Mouse (Mus musculus): ENCODE data around the gene Olfr91.
"Not testable (repeated sequence)": the region's sequence is repeated elsewhere in the genome, so short reads cannot be mapped to it uniquely, and the experiment has no call there.

Olfr91 gene

DNA sequence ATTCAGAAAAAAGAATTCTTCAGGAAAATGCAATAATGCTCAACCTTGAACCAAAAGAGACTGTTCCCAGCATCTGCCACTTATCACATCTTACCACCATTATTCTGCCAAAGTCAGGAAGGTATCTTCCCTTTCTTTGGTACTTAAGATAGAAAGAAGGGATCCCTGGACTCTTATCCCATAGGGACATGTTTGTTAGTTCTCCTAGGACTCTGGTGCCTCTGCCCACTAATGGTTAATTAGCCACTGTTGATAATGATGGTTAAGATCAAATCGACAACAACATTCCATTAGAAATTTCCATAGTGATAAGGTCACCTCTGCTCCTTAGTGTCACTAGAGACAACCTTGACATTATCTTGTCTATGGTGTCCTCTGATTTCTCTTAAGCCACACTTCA lies at the start of gene Olfr91:
Olfr91 (minus strand) TSS at position 101 of the 400 bp plus-strand sequence.
- no peak for DNase-seq

DNA sequence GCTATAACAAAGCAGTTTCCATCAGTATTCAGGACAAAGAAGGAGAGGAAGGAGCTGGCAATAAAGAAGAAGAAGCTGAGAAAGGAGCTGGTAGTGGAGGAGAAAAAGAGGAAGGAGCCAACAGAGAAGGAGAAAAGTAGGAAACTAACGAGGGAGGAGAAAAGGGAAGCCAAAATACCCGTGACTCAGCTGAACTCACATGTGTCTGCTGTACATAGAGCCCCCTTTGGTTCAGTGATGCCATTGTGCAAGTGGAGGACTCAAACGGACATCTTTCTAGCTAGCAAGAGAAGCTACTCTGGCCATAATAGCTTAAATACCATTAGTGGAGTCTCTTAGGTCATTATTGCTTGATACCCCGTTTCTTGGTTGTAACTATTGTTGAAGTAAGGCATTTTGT lies 33.3 kb upstream of the Olfr91 start:
- DNase-seq = not testable (repeated sequence)

DNA sequence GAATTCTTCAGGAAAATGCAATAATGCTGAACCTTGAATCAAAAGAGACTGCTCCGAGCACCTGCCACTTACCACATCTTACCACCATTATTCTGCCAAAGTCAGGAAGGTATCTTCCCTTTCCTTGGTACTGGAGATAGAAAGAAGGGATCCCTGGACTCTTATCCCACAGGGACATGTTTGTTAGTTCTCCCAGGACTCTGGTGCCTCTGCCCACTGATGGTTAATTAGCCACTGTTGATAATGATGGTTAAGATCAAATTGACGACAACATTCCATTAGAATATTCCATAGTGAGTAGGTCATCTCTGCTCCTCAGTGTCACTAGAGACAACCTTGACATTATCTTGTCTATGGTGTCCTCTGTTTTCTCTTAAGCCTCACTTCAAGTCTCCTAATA lies 21.9 kb upstream of the Olfr91 start, which contains the start of gene Olfr92:
Olfr92 (minus strand) TSS at position 101 of the 400 bp plus-strand sequence.
- no peak for DNase-seq

DNA sequence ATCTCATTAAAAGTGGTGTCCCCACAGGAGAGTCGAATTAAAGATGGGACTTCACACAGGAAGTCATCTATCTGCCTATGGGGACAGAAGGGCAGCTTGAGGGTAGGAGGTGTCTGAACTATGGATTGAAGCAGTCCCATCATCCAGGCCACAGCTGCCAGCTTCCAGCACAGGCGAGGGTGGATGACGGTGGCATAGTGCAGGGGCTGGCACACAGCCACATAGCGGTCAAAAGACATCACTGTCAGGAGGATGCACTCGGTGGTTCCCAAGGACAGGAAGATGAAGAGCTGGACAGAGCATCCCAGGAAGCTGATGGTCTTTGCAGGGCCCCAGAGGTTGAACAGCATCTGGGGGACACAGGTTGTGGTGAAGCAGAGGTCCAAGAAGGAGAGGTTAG lies 4.8 kb downstream of the Olfr91 start:
- DNase-seq = no peak

- DNase-seq = no peak
Measured at GRCm38 (mm10) chr17:37092198-37092597, 5.9 kb downstream of the Olfr91 start.

DNA sequence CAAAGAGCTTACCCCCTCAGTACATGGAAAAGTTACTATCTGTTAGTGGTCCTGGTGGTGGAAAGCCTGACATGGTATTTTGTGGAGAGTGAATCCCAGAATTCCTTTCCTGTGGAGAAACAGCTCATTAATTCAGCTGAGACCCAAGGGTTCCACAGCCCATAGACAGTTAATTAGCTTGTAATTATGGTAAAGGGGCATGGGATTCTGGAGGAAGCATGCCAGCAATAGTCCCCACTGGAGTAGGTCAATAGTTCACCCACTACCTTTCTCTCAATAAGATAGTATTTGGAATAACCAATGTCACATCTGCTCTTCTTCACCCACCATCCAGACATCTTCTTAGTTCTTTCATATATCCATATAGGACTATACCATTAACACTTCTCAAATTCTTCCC lies 9.7 kb downstream of the Olfr91 start, which contains the start of gene Olfr90:
Olfr90 (minus strand) TSS at position 101 of the 400 bp plus-strand sequence.
- DNase-seq = no peak

DNA sequence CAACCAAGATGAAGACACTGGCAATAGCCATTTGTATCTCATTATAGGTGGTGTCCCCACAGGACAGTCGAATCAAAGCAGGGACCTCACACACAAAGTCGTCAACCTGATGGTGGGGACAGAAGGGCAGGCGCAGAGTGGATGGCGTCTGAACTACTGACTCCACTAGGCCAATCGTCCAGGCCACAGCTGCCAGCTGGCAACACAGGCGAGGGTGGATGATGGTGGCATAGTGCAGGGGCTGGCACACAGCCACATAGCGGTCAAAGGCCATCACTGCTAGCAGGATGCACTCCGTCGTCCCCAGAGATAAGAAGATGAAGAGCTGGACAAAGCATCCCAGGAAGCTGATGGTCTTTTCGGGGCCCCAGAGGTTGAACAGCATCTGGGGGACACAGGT lies 12.5 kb downstream of the Olfr91 start:
- no peak for DNase-seq

DNA sequence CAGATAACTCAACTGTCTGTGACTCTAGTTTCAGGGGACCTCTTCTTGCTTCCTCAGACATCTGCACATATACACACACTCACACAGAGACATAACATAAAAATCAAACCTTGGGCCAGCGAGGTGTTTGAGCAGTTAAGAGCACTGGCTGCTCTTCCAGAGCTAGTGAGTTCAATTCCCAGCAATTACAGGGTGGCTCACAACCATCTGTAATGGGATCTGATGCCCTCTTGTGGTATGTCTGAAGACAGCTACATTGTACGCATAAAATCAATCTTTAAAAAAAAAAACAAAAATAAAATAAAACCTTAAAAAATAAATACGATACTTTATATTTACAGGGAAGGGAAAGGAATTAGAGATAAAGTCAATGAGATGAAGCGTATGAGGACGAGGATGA lies 13.4 kb downstream of the Olfr91 start:
- no peak for DNase-seq

DNA sequence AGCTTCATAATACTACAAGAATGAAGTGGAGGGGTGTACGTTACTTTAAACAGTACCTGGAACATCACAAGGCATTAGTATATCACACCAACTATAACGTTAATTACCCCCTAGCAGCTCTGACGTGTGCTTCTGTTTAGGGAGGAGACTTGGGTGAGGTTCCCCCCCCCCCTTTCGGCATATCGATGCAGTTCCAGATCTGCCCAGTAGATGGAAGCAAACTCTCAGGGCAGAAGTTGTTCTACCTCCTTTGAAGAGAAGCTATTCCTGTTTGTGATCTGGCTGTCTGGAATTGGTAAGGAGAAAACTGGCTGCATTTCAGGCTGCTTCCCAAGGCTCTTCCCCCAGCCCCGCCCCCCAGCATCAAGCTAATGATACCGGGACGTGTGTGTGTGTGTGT lies 14.8 kb downstream of the Olfr91 start:
- DNase-seq = no peak

GRCm38 (mm10) chr17:37081659-37082058 lies 16.4 kb downstream of the Olfr91 start:
- no peak for DNase-seq

DNA sequence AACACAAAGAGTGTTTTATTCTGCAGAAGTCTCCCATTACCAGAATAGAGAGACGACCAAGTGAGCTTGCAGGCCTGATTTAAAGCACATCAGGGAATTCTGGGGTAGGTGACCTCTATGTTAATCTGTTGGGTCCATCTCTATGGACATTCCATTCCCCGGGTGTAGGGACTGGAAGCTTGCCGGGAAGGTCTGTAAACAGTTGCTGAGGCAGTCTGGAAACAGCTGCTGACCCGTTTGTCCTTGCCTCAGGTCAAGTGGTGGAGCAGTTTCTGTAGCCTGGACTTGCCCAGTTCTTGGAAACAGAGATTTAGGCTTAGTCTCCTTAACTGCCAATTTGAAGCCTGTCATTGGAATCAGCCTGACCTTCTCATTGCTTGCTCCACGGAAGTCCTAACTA lies 18.0 kb downstream of the Olfr91 start:
- DNase-seq = no peak

DNA sequence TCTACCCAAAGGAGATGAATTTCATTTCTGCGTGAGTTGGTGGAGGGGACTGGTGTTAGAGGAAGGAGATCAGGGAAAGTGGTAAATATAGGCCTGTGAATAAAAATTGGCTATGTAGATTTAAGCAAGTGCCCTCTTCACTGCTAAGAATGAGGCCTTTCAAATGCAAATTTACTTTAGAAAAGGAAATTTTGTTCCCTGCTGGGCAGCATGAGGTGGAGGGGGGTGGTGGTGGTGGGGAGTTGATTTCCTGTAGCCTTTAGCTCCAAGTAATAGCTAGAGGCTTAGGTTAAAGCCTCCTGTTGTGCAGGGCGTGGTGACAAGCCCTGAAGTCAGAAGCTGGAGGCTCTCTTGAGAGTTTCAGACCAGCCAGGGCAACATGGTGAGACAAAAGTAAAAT lies 19.1 kb downstream of the Olfr91 start:
- no peak for DNase-seq

DNA sequence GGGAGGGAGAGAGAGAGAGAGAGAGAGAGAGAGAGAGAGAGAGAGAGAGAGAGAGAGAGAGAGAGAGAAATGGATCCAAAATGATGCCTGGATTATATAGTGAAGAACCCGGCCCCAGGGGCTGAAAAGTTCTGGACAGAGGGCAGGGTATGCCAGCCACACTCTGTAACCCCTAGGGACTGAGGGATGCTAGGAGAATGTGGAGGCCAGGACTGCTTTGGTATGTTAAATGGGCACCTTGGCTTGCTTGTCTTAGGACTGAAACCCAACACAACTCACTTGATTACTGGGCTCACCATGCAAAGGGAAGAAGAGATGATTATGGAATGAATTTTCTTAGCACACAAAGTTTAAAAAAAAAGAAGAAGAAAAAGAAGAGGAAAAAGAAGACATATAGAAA lies 19.9 kb downstream of the Olfr91 start:
- no peak for DNase-seq

- no peak for DNase-seq
Measured at GRCm38 (mm10) chr17:37075766-37076165, 22.3 kb downstream of the Olfr91 start.

- DNase-seq = no peak
Measured at GRCm38 (mm10) chr17:37075181-37075580, 22.9 kb downstream of the Olfr91 start.

DNA sequence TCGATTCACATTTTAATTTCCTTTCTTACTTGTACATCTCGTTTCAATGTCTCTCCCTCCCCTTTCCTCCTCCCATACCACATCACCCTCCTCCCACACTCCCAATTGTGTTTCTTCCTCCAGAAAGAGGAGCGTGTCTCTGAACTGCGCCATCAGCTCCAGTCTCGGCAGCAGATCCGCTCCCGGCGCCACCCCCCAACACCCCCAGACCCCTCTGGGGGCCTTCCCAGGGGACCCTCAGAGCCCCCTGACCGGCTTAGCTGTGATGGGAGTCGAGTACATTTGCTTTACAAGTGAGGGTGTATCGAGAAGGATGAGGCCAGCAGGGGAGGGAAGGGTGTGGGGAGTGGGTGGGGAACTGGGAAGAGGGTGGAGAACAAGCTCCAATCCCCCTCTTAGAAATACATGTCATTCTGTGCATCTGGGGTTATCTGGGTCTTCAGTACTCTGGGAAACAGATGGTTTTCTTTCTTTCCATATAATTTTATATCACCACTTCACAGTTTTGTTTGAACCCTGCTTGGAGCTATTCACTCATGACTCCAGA lies 25.3 kb downstream of the Olfr91 start:
- DNase-seq = no peak

DNA sequence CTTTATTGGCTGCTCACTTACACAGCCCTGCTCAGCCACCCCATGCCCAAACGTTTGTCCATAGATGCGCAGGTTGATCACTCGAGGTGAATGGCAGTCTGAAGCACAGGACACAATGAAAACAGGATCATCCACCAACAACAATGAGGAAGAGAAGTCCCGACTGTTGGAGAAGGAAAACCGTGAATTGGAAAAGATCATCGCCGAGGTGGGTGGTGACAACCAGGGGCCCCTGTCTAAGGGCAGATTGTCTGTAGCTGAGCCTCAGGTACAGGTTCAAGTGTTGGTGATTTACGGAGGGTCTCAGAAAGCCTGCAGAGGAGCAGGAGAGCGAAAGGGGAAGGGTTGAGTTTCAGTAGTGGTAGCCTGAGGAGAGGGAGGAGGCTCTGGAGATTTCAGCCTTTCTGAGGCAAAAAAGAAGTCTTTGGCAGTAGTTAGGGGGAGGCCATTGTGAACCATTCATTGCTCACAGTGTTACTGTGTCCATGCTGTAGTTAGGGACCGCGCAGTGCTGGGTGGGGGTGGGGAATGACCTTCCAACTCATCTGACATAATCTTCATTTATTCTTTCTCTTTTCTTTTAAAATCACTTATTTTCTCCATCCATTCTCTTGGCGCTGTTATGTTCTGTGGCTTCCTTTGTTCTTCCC lies 25.9 kb downstream of the Olfr91 start:
- no peak for DNase-seq

DNA sequence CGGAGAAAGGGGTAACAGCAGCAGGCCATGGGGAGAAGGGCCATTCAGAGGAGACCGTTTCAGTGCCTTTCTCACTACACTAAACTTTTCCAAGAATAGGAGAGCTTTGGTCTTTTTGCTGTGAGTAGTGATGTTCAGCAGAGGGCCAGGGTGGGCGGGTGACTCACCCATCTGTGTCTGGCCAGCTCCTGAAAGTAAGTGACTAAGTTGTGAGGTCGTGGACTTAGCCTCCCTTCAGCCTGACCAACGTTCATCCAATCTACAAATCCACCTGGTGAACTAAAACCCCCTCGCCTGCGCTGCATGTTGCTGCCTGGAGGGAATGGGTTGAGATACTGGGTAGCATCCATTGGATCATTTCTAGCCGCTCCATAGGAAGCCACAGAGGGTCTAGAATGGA lies 28.0 kb downstream of the Olfr91 start:
- DNase-seq = no peak

- no peak for DNase-seq
Measured at GRCm38 (mm10) chr17:37067861-37068260, 30.2 kb downstream of the Olfr91 start.

- DNase-seq = no peak
Measured at GRCm38 (mm10) chr17:37065993-37066392, 32.1 kb downstream of the Olfr91 start.

- no peak for DNase-seq
Measured at GRCm38 (mm10) chr17:37063686-37064495, 34.2 kb downstream of the Olfr91 start.

- no peak for DNase-seq
Measured at GRCm38 (mm10) chr17:37063063-37063462, 35.0 kb downstream of the Olfr91 start.

DNA sequence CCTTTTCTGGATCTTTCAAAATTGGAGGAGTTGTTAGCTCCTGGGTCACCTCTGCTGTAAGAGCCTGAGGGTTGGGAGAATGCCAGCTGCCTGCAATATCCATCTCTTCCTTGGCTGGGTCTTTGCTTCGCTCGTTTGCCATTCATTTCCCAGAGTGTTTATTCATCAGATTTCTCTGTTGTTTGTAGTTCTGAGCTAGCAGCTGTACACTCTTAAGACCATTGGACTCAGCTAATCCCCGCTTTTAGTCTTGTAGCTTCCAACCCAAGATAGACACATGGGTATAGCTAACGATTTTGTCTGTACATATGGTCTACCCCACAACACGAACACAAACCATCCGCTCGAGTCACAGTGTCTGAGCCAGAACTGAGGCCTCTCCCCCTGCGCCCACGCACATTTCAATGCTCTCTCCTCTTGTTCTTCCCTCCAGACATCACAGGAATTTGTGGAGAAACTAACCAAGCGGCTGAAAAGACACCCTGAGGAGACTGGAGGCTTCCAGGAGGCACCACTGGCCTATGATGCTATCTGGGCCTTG lies 35.9 kb downstream of the Olfr91 start:
- DNase-seq = peak; percentile 78

DNA sequence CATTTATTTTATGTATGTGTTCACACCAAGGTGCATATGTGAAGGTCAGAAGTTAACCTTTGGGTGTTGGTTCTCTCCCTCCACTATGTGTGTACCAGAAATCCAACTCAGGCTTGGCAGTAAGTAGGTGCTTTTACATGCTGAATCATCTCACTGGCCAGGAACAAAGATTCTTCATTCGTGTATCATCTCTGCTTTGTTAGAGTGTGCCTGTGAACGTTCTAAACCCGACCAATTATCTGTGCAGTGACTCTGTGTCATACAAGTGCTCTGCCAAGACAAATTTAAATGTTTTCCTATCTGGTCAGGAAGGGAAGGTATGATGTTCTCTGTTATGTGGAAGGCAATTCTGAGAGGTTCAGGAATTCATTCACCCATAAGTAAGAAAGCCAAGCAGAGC lies 36.6 kb downstream of the Olfr91 start:
- DNase-seq = no peak

Data from layer of hippocampus, adult 9-11 months (tissue).